Mouse (Mus musculus): ENCODE results near the gene Ociad1.

DNA sequence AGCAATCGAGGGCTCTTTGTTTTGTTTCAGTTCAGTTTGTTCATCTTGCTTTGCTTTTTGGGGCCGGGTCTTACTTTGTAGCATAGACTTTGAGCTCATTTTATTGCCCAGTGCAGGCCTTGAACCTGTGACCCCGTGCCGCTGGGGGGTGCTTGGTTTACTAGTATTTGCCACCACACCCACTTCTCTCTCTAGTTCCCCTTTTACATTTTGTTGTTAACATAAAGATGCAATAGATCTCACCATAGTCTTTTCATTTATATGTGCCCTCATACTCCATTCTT lies 12.1 kb upstream of the Ociad1 start:
- TF ChIP-seq CTCF (IDR thresholded peaks at IDR 0.05; ENCODE audit: borderline replicate concordance, insufficient read depth, low read depth, low read length) (no peak), POLR2A (IDR thresholded peaks at IDR 0.05; ENCODE audit: borderline replicate concordance, insufficient read depth, low read length) (no peak)
